Mouse (Mus musculus) embryonic fibroblast, embryonic 13.5 days (primary cell): Measurements from ENCODE around the gene Zmynd19.

Experiments
- CTCF ChIP-seq: IDR thresholded peaks from 2 replicates; pipeline ENCODE4 v1.5.1; 2011; ENCODE audit warnings: mild to moderate bottlenecking, control low read depth, low read length, moderate library complexity, borderline replicate concordance; ENCODE audit not compliant: insufficient read depth
- POLR2A ChIP-seq: IDR thresholded peaks from 2 replicates; pipeline ENCODE4 v1.6.1; 2011; ENCODE audit warnings: low read depth, mild to moderate bottlenecking, control low read depth, low read length, moderate library complexity

- TF ChIP-seq CTCF (no peak), POLR2A (no peak)
Measured at GRCm38 (mm10) chr2:24905653-24906155, 43.9 kb upstream of the Zmynd19 start.
